Mouse (Mus musculus): ENCODE measurements around the gene Gm973.

- TF ChIP-seq CTCF (IDR thresholded peaks at IDR 0.05; ENCODE audit: control insufficient read depth, insufficient read depth, insufficient read length) (no peak), MAX (IDR thresholded peaks at IDR 0.05) (no peak), MYOG (IDR thresholded peaks at IDR 0.05; ENCODE audit: control insufficient read depth, extremely low read depth, insufficient read length) (no peak), MYOD1 (IDR thresholded peaks at IDR 0.05; ENCODE audit: control insufficient read depth, insufficient read length, low read depth) (no peak), CEBPB (IDR thresholded peaks at IDR 0.05; ENCODE audit: low read depth) (no peak), FOSL1 (IDR thresholded peaks at IDR 0.05; ENCODE audit: insufficient read depth, low read length, poor library complexity, severe bottlenecking) (no peak)
Observed at GRCm38 (mm10) chr1:59651201-59651819, 135.2 kb downstream of the Gm973 start.

All from C2C12 (cell line).